Mouse (Mus musculus): ENCODE data around the gene Olfr373. TPM values are rescaled to one million over a fixed set of nuclear protein-coding genes. Genes with fewer than 3 reads are reported as not detected.

Olfr373 gene
- total and polyA plus RNA-seq, 2 experiments from 2014 or later = not detected

DNA sequence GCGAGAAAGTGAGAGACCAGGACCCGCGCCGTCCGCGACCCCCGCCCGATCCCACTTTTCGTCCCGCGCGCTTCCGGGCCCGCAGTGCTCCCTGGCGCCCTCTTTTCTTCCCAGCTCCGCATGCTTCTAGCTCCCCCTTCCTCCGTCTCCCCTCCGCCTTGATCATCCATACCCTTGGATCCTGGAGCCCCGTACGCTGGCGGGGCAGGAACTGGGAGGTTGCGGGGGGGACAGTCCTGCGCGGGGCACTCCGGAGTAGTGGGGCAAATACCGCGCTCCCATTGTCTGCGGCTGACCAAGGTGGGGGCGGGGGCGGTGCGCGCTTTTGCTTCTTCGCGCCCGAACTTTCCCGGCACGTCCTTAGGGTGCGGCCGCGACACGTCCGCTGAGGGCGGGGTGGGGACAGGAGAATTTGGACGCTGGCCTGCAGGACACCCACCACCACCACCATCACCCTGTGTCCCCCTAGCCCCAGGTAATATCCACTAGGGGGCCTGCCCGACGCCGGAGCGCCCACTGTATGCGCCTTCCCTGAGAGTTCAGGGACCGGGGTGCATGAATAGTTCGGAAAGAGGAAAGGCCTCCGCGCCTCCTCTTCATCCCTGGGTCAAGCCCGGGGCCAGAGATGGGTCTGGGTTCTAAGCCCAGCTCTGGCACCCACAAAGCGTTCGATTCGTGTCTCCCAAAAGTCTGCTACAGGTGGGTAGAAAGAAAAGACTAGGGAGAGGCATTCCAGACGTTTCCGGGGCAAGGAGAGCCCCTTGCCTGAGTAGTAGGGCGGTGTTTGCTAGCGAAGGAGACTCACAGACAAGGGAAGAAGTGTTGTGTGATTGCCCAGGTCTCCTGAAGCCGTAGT is 52.7 kb downstream of the Olfr373 start:
- TF ChIP-seq CTCF (IDR thresholded peaks at IDR 0.05; ENCODE audit: low read depth) = peak; percentile 46
- Histone ChIP-seq H3K36me3 (ENCODE audit: insufficient read depth) (peaks cover 19% of the 10 kb centered on the region), H3K9me3 (ENCODE audit: low read length) (no peaks in the 10 kb centered on the region), H3K27me3 (ENCODE audit: insufficient read depth, low read length) (no peaks in the 10 kb centered on the region), H3K27ac (ENCODE audit: low read depth, low read length) (peak overlapping the region; percentile 79), H3K9ac (peak overlapping the region; percentile 94), H3K4me2 (ENCODE audit: low read depth) (peak overlapping the region; percentile 70), H3K4me1 (ENCODE audit: insufficient read depth) (0 out of 2 replicates have a peak, but pooled peaks cover 5% of the 10 kb centered on the region), H3K4me3 (ENCODE audit: low read depth, low read length) (peak overlapping the region; percentile 73)
- under 1% methylated on average over 62 of the region's 62 CpGs for WGBS
- ATAC-seq (peak; percentile 67), DNase-seq (peak; percentile 39)

DNA sequence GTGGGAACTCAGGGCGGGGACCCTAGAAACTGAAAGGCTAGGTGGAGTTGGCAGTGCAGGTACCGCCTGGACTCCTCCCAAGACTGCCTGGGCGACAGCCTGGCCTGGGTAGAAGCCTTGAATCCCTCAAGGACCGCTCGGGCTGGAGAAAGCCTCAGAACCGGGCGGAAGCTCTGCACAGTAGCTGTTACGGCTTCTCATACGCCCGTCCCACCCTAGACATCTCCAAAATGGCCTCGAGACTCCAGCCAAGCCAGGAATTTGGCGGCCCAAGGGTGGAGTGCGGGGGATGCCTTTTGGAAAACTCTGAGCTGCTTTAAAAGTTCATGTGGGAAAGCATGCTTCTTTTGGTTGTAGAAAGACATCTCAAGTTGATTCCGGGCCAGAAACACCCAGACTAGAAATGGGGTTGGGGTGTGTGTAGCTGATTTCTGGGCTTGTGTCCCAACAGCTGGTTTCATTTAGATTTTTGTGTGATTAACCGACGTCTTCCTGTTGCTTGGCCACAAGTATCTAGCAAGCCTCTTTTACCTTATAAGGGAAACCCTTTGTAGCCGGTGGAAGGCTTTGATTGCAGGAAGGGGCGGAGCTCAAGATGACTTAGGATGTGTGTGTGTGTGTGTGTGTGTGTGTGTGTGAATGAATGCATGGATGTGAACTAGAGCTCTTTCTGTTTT is 53.5 kb downstream of the Olfr373 start:
- Histone ChIP-seq H3K9ac (peak overlapping the region; percentile 94), H3K4me2 (ENCODE audit: low read depth) (peak overlapping the region; percentile 70), H3K27ac (ENCODE audit: low read depth, low read length) (peak overlapping the region; percentile 79), H3K36me3 (ENCODE audit: insufficient read depth) (peaks cover 27% of the 10 kb centered on the region), H3K27me3 (ENCODE audit: insufficient read depth, low read length) (no peaks in the 10 kb centered on the region), H3K4me3 (ENCODE audit: low read depth, low read length) (peak overlapping the region; percentile 73), H3K4me1 (ENCODE audit: insufficient read depth) (0 out of 2 replicates have a peak, but pooled peaks cover 5% of the 10 kb centered on the region), H3K9me3 (ENCODE audit: low read length) (no peaks in the 10 kb centered on the region)
- WGBS = under 1% methylated on average over 18 of the region's 18 CpGs
- DNase-seq (peak; percentile 78), ATAC-seq (peak; percentile 61)
- TF ChIP-seq CTCF (IDR thresholded peaks at IDR 0.05; ENCODE audit: low read depth) = no peak

- Histone ChIP-seq H3K4me1 (ENCODE audit: insufficient read depth) (0 out of 2 replicates have a peak, but pooled peaks cover 5% of the 10 kb centered on the region), H3K4me3 (ENCODE audit: low read depth, low read length) (no peak overlapping the region), H3K27ac (ENCODE audit: low read depth, low read length) (no peak overlapping the region; the same call in 1 of the 2 replicates), H3K9me3 (ENCODE audit: low read length) (no peaks in the 10 kb centered on the region), H3K4me2 (ENCODE audit: low read depth) (no peak overlapping the region), H3K27me3 (ENCODE audit: insufficient read depth, low read length) (no peaks in the 10 kb centered on the region), H3K36me3 (ENCODE audit: insufficient read depth) (peaks cover 35% of the 10 kb centered on the region), H3K9ac (no peak overlapping the region)
- ATAC-seq (no peak), DNase-seq (no peak)
- WGBS = 81% methylated on average over 2 of the region's 2 CpGs
- no peak for TF ChIP-seq CTCF (IDR thresholded peaks at IDR 0.05; ENCODE audit: low read depth)
These were observed 54.5 kb downstream of the Olfr373 start for GRCm38 (mm10) chr8:72137431-72137830.

- ATAC-seq (no peak), DNase-seq (no peak)
- Histone ChIP-seq H3K36me3 (ENCODE audit: insufficient read depth) (peaks cover 44% of the 10 kb centered on the region), H3K27me3 (ENCODE audit: insufficient read depth, low read length) (no peaks in the 10 kb centered on the region), H3K4me1 (ENCODE audit: insufficient read depth) (0 out of 2 replicates have a peak, but pooled peaks cover 5% of the 10 kb centered on the region), H3K9ac (no peak overlapping the region), H3K27ac (ENCODE audit: low read depth, low read length) (no peak overlapping the region), H3K4me3 (ENCODE audit: low read depth, low read length) (no peak overlapping the region), H3K9me3 (ENCODE audit: low read length) (no peaks in the 10 kb centered on the region), H3K4me2 (ENCODE audit: low read depth) (no peak overlapping the region)
- no peak for TF ChIP-seq CTCF (IDR thresholded peaks at IDR 0.05; ENCODE audit: low read depth)
- 93% methylated on average over 5 of the region's 5 CpGs for WGBS
These were observed 55.5 kb downstream of the Olfr373 start for GRCm38 (mm10) chr8:72138456-72138855.

- Histone ChIP-seq H3K9ac (no peak overlapping the region), H3K27ac (ENCODE audit: low read depth, low read length) (no peak overlapping the region), H3K4me3 (ENCODE audit: low read depth, low read length) (no peak overlapping the region), H3K36me3 (ENCODE audit: insufficient read depth) (peaks cover 74% of the 10 kb centered on the region), H3K27me3 (ENCODE audit: insufficient read depth, low read length) (no peaks in the 10 kb centered on the region), H3K4me2 (ENCODE audit: low read depth) (no peak overlapping the region), H3K9me3 (ENCODE audit: low read length) (no peaks in the 10 kb centered on the region), H3K4me1 (ENCODE audit: insufficient read depth) (no peaks in the 10 kb centered on the region)
- no peak for TF ChIP-seq CTCF (IDR thresholded peaks at IDR 0.05; ENCODE audit: low read depth)
- ATAC-seq = no peak
- DNase-seq = no peak
- WGBS = 93% methylated on average over 13 of the region's 13 CpGs
These were observed 60.4 kb downstream of the Olfr373 start for GRCm38 (mm10) chr8:72143256-72143824.

GRCm38 (mm10) chr8:72144345-72144975 is 61.5 kb downstream of the Olfr373 start:
- no peak overlapping the region for H3K4me2 ChIP-seq (ENCODE audit: low read depth)
- no peak for TF ChIP-seq CTCF (IDR thresholded peaks at IDR 0.05; ENCODE audit: low read depth)
- no peak overlapping the region for H3K9ac ChIP-seq
- H3K4me1 ChIP-seq (ENCODE audit: insufficient read depth) = no peaks in the 10 kb centered on the region
- ATAC-seq (no peak), DNase-seq (no peak)
- WGBS = 88% methylated on average over 5 of the region's 5 CpGs
- H3K36me3 ChIP-seq (ENCODE audit: insufficient read depth) = peaks cover 74% of the 10 kb centered on the region
- no peaks in the 10 kb centered on the region for H3K27me3 ChIP-seq (ENCODE audit: insufficient read depth, low read length)
- H3K27ac ChIP-seq (ENCODE audit: low read depth, low read length) = no peak overlapping the region
- H3K4me3 ChIP-seq (ENCODE audit: low read depth, low read length) = no peak overlapping the region
- no peaks in the 10 kb centered on the region for H3K9me3 ChIP-seq (ENCODE audit: low read length)
